Mouse (Mus musculus) mature B cell (primary cell): ENCODE measurements around the gene Rps6kb1.
"Not testable (repeated sequence)": the region's sequence is repeated elsewhere in the genome, so short reads cannot be mapped to it uniquely, and the experiment has no call there.

Source experiments
- in situ Hi-C: fragments of 300-500 bp; cut with MboI; formaldehyde crosslinking; loops from 2 replicates; pipeline ENCODE4 v1.14.3; 2019

The Rps6kb1 gene

GRCm38 (mm10) chr11:86540476-86540845, 4.1 kb downstream of the Rps6kb1 start:
- in situ Hi-C loops, result no loop called here

GRCm38 (mm10) chr11:86539716-86540475, 4.7 kb downstream of the Rps6kb1 start:
- in situ Hi-C loops, result no loop called here

GRCm38 (mm10) chr11:86538786-86539185, 5.8 kb downstream of the Rps6kb1 start:
- in situ Hi-C loops, result no loop called here

- in situ Hi-C loops, result no loop called here
Measured at GRCm38 (mm10) chr11:86534201-86534910, 10.2 kb downstream of the Rps6kb1 start.

GRCm38 (mm10) chr11:86533302-86533701, 11.3 kb downstream of the Rps6kb1 start:
- in situ Hi-C loops, result not testable (repeated sequence)

- in situ Hi-C loops, result no loop called here
Measured at GRCm38 (mm10) chr11:86532834-86533233, 11.8 kb downstream of the Rps6kb1 start.

GRCm38 (mm10) chr11:86527528-86527927, 17.1 kb downstream of the Rps6kb1 start:
- in situ Hi-C loops, result no loop called here

GRCm38 (mm10) chr11:86519751-86520150, 24.9 kb downstream of the Rps6kb1 start:
- in situ Hi-C loops, result no loop called here

GRCm38 (mm10) chr11:86517229-86517628, 27.4 kb downstream of the Rps6kb1 start:
- in situ Hi-C loops, result no loop called here

GRCm38 (mm10) chr11:86516620-86517019, 28.0 kb downstream of the Rps6kb1 start:
- in situ Hi-C loops, result no loop called here

- in situ Hi-C loops, result no loop called here
Measured at GRCm38 (mm10) chr11:86507991-86508390, 36.6 kb downstream of the Rps6kb1 start.

- in situ Hi-C loops, result no loop called here
Measured at GRCm38 (mm10) chr11:86507334-86507733, 37.3 kb downstream of the Rps6kb1 start.

- in situ Hi-C loops, result no loop called here
Measured at GRCm38 (mm10) chr11:86503121-86503520, 41.5 kb downstream of the Rps6kb1 start.

- in situ Hi-C loops, result no loop called here
Measured at GRCm38 (mm10) chr11:86500795-86501194, 43.8 kb downstream of the Rps6kb1 start.

GRCm38 (mm10) chr11:86497908-86498307, 46.7 kb downstream of the Rps6kb1 start:
- in situ Hi-C loops, result no loop called here

- in situ Hi-C loops, result no loop called here
Measured at GRCm38 (mm10) chr11:86497356-86497755, 47.2 kb downstream of the Rps6kb1 start.

GRCm38 (mm10) chr11:86490782-86491181, 53.8 kb downstream of the Rps6kb1 start:
- in situ Hi-C loops, result no loop called here

GRCm38 (mm10) chr11:86484910-86485510, 59.6 kb downstream of the Rps6kb1 start:
- in situ Hi-C loops, result no loop called here

GRCm38 (mm10) chr11:86484101-86484868, 60.3 kb downstream of the Rps6kb1 start, which contains the start of gene Rnft1:
Gene Rnft1, plus strand, starts transcription at chr11:86484657.
- in situ Hi-C loops, result no loop called here

- in situ Hi-C loops, result no loop called here
Measured at GRCm38 (mm10) chr11:86473576-86473975, 71.0 kb downstream of the Rps6kb1 start.

GRCm38 (mm10) chr11:86472771-86473171, 71.8 kb downstream of the Rps6kb1 start:
- in situ Hi-C loops, result no loop called here

GRCm38 (mm10) chr11:86471785-86472184, 72.8 kb downstream of the Rps6kb1 start:
- in situ Hi-C loops, result no loop called here
